Mouse (Mus musculus) cerebellum, postnatal 36 days (tissue): ENCODE data around the gene Grk3.

Experiments
- DNase-seq, 2 experiments: peaks; one replicate each; pipeline ENCODE4 v3.0.0; 2021 to 2022; ENCODE audit warnings: mixed read lengths in 2 of 2

Gene Grk3

DNA sequence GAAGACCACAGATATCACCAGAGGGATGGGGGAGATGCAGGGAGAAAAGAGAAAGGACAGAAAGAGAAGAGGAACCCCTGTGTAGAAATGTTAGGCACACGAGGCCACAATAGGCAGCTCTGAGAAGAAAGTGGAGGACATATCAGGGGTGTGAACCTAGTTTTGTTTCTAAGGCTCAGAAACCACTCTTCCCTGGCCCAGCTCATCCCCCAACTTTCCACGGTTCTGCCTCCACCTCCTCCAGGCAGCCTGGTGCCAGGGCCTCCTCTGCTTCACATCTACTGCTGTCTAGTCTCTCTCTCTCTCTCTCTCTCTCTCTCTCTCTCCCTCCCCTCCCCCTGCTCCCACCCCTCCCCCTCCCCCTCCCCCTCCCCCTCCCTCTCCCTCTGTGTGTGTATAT, 7.1 kb downstream of the Grk3 start:
- no peak for DNase-seq

DNA sequence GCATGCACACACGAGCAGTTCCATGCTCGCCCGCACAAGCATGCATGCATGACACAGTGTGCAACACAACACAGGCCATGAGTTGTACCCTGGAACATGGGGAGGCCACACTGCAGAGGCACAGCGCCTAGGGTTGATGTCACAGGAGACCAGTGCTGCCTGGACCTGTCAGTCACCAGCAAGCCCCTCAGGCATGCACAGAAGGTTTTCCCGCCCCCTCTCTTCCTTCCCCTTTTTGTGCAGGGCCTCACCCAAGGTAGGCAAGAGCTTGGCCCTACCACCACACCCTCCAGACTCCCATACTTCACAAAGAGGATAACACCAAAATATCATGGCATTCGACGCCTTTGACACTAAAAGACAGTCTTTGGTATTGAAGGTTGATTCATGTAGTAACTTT, 8.6 kb downstream of the Grk3 start:
- DNase-seq: no peak

- DNase-seq: peak; percentile 45 to 46
Measured at GRCm38 (mm10) chr5:113005941-113006391, 9.6 kb downstream of the Grk3 start.

GRCm38 (mm10) chr5:113002821-113003380, 12.7 kb downstream of the Grk3 start:
- peak; percentile 30 to 39 for DNase-seq

DNA sequence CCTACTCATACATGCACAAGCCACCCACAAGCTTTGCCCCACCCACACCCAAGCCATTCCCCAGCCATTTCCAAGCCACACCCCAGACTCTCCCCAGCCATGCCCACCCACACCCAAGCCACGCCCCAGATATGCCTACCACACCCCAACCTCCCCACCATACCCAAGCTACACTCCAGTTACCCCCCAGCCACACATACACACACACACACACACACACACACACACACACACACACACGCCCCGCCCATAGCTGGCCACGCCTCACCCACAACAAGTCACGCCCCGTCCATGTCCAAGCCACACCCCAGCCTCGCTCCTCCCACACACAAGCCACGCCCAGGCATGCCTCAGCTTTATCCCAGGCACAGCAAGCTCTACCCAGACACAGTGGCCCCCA, 16.4 kb downstream of the Grk3 start:
- no peak for DNase-seq

DNA sequence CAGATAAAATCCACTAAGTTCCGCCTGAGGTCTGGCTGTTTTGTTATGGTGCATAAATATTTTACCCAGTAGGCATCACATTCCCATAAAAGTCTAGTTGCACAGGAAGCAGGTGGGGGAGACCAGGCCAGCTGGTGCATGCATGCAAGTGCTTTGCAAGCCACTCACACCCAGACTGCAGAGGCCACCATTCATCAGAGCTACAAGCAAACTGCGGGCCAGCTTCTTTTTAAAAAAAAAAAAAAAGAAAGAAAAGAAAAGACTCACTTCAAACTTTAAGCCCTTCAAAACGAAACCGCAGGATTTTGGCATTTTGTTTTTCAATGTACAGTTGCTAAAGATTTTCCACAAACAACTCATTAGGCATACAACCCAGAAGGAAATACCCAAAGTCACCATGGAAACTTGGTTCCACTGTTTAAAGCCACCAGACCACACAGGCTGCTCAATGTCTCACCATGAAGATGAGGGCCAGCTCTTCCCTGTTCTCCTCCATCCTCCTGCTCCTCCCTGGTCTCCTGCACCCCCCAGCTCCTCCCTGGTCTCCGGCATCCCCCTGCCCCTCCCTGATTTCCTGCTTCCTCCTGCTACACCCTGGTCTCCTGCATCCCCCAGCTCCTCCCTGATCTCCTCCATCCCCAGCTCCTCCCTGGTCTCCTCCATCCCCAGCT, 17.9 kb downstream of the Grk3 start:
- DNase-seq: no peak

GRCm38 (mm10) chr5:112991245-112991644, 24.3 kb downstream of the Grk3 start:
- no peak for DNase-seq

GRCm38 (mm10) chr5:112981931-112982330, 33.7 kb downstream of the Grk3 start:
- DNase-seq: no peak

- DNase-seq: no peak
Measured at GRCm38 (mm10) chr5:112979710-112980109, 35.9 kb downstream of the Grk3 start.

DNA sequence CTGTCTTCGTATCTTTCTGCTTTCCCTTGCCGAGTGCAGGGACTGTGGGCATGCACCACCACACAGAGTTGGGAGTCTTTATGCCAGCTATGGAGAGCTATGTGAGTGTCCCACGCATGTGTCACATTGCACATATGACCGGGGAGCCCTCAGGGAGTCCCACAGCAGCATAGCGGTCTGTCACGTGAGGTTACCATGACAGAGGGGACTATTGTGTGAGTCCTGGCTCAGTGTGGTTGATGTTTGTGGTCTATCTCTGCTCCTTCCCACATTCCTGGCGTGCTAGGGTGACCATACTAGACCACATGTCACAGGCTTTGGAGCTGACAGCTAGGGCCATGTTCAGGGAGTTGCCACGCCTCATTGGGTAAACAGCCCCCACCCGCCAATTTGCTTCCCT, 36.4 kb downstream of the Grk3 start:
- no peak for DNase-seq

- no peak for DNase-seq
Measured at GRCm38 (mm10) chr5:112977089-112977488, 38.5 kb downstream of the Grk3 start.

DNA sequence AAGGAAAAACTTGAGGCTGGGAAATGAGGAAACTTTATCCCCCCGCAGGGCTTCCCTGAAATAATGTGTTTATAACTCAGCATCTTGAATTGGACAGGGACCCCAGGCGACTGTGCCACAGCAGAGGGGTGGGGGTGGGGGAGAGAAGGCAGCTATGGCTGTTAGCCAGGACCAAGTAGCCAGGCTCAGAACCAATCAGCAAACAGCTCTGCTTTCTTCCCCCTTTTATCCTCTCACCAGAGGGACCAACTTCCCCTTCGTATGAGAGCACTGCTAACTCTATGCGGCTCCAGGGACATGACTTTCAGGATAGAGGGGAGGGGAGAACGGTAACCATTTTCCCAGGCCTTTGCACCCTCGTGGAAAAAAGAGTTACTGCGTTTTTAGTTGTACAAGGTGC, 42.0 kb downstream of the Grk3 start:
- DNase-seq: no peak

DNA sequence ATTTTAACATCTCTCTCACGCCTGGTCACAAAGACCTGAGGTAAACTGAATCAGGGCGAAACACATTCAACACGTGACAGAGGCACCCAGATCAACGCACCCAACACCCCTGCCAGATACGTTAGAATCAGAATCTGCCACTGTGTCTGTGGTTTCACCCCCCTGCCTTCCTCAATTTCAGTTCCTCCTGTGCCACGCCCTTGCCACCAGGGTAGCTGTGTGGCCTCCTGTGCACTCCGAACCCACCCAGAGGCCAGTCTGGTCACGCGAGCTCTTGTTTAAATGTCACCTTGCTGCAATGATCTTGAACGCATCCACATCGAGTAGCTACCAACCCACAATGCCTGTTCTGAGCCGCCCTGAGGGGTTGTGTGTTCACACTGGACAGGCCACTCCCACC, 43.3 kb downstream of the Grk3 start:
- no peak for DNase-seq

DNA sequence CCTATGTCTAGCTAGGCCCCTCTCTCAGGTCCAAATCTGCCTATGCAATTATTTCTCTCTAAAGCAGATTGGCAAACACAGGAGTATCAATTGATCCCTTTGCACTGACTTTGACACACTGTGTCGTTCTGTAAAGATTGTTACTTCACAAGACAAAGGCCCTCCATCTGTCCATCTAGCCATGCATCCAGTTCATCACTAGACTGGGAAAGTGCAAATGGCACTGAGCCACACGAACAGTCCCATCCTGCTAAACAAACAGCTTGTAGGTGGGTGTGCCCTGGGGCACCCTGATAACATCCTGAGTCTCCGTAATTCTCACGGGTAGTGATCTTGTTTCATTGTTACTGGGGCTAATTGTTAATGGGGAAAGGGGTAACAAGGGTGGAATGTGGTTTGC, 52.1 kb downstream of the Grk3 start:
- DNase-seq: no peak

- DNase-seq: no peak
Measured at GRCm38 (mm10) chr5:112962166-112962565, 53.4 kb downstream of the Grk3 start.

DNA sequence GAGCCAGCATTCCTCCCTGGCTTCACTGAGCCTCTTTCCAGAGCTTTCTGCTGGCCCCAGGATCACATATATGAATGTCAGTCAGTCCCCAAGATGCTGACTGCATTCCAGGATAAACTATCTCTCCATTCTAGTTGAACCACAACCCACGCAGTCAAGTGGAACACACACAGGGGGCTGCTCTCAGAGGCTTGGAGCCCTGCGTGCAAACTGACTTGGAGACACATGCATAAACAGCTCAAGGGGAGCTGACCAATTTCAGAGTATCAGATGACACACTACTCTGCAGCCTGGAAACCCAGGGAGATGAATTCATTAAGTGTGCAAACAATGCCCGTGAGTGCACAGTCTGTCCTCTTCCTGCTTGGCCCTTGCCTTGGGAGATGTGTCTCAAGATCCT, 54.7 kb downstream of the Grk3 start:
- DNase-seq: no peak

DNA sequence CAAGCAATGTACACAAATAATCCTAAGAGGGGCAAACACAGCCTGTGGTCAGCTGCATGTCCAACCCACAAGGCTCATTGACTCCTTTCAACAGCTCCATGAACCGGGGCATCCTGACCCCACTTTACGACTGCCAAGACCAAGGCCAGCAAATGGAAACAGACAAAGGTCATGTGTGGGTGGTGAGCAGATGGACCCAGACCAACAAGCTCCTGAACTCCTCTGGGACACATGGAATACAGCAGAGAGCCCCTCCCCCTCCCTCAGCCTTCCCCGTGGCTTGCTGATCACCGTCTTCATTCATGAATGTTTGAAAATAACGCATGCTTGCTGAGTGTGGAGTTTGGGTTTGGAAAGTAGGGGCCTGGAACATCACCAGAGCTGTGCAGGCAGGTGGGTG, 57.3 kb downstream of the Grk3 start:
- no peak for DNase-seq

GRCm38 (mm10) chr5:112956841-112957240, 58.8 kb downstream of the Grk3 start:
- no peak for DNase-seq

GRCm38 (mm10) chr5:112956368-112956767, 59.2 kb downstream of the Grk3 start:
- no peak for DNase-seq

GRCm38 (mm10) chr5:112950847-112951246, 64.7 kb downstream of the Grk3 start:
- no peak for DNase-seq

DNA sequence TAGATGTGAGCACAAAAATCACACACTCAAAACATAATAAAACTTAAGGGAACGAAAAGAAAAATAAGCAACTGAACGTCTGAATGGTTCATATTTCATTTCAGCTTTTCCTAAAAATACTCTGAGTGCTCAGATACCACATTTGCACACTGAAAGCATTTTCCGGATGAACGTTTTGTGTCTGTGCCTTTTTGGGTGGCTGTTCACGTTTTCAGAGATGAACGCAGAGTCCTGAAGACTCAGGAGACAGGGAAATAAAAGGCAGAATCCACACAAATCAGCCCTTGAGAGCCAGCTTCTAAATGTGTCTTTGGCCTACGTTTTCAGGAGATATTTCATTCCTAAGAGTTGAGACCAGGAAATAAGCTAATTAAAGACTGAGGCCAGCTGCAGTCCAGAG, 69.7 kb downstream of the Grk3 start:
- no peak for DNase-seq

- DNase-seq: no peak
Measured at GRCm38 (mm10) chr5:112942244-112942643, 73.3 kb downstream of the Grk3 start.

DNA sequence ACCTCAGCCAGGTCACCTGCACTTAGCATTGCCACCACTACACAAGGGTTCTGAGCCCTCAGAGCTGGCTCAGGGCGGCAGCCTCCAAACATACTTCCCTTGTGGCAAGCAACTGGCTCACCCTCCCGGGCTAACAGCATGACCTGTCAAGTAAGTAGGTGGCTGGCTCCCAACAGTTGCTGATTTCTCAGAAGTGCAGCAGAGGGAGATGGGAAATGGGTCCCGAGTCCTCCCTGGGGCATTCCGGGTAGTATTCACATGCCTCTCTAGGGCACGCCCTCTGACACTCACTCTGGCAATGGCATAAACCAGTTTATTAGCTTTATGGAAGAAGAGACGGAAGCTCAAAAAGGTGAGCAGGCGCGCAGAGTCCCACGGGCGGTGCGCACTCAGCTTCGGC, 74.6 kb downstream of the Grk3 start:
- DNase-seq: no peak

- no peak for DNase-seq
Measured at GRCm38 (mm10) chr5:112936632-112937031, 79.0 kb downstream of the Grk3 start.

DNA sequence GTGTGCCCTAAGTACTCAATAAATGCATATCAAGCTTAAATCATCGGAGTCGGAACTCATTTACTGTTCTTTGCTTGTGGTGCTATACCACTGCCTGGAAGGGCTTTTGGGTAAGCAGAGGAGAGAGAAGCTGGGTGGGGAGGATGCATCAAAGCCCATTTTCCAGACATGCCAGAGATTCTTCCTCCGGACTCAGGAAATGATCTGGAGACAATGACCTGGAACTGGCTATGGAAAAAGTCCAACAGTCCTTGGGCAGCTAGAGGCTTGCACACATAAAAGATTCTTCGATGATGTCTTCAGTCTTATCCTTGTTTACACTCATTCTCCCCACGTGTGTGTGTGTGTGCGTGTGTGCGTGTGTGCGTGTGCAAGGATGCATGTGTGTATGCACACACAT, 80.2 kb downstream of the Grk3 start:
- DNase-seq: no peak
